Mouse (Mus musculus) forebrain, embryonic 16.5 days (tissue): ENCODE data around the gene Tgfbr1. TPM values are rescaled to one million over a fixed set of nuclear protein-coding genes. Genes with fewer than 3 reads are reported as not detected.
"Not testable (repeated sequence)": the region's sequence is repeated elsewhere in the genome, so short reads cannot be mapped to it uniquely, and the experiment has no call there.

ENCODE experiments used
- ATAC-seq: fragments of 200-750 bp; cut with Nextera tagmentation; 2 replicates; pipeline ENCODE4 v1.8.0; 2017; ENCODE audit warnings: mild to moderate bottlenecking, moderate library complexity
- H3K27ac ChIP-seq: fragments of 300-500 bp; sonication (generic); 2 replicates; pipeline ENCODE4 v1.5.1; 2014; ENCODE audit warnings: low read length, control low read depth
- H3K27me3 ChIP-seq: fragments of 300-500 bp; sonication (generic); replicated peaks from 2 replicates; pipeline ENCODE4 v1.6.1; 2014; ENCODE audit warnings: low read length; ENCODE audit not compliant: control insufficient read depth, insufficient read depth
- H3K36me3 ChIP-seq: fragments of 300-500 bp; sonication (generic); 2 replicates; pipeline ENCODE4 v1.6.1; 2014; ENCODE audit not compliant: control insufficient read depth, insufficient read depth
- H3K4me1 ChIP-seq: fragments of 300-500 bp; sonication (generic); replicated peaks from 2 replicates; pipeline ENCODE4 v1.6.1; 2014; ENCODE audit warnings: low read length; ENCODE audit not compliant: control insufficient read depth, insufficient read depth
- H3K4me2 ChIP-seq: fragments of 300-500 bp; sonication (generic); 2 replicates; pipeline ENCODE4 v1.6.1; 2014; ENCODE audit warnings: mild to moderate bottlenecking, low read length, control low read depth
- H3K4me3 ChIP-seq: fragments of 300-500 bp; sonication (generic); replicated peaks from 2 replicates; pipeline ENCODE4 v1.5.1; 2014; ENCODE audit warnings: mild to moderate bottlenecking, low read length, control low read depth
- H3K9ac ChIP-seq: fragments of 300-500 bp; sonication (generic); replicated peaks from 2 replicates; pipeline ENCODE4 v1.6.1; 2014; ENCODE audit warnings: low read depth, low read length, control low read depth
- H3K9me3 ChIP-seq: fragments of 300-500 bp; sonication (generic); 2 replicates; pipeline ENCODE4 v1.6.1; 2016; ENCODE audit warnings: low read length; ENCODE audit not compliant: control insufficient read depth
- WGBS: fragments of 180-500 bp; shearing (Covaris S2); extraction: QIAGEN DNeasy Blood & Tissue Kit; methylation state at CpG from one replicate; pipeline ENCODE4 v1.1.7; 2014; 5-methylcytosine and 5-hydroxymethylcytosine counted together
- polyA plus RNA-seq: library from polyadenylated mRNA; unstranded; fragments of >200 nt; fragmentation: Nextera tagmentation; extraction: Ambion mirVana; gene quantifications from 2 replicates; pipeline ENCODE4 v1.2.1, GENCODE M21; 2015

Tgfbr1 gene
- polyA plus RNA-seq, 1 experiment from 2014 or later, result 46.5 TPM

- no peak overlapping the region for H3K4me3 ChIP-seq
- peaks cover 4% of the 10 kb centered on the region; the same call in 1 of the 2 replicates for H3K4me1 ChIP-seq
- no peaks in the 10 kb centered on the region for H3K36me3 ChIP-seq
- H3K27me3 ChIP-seq, result no peaks in the 10 kb centered on the region
- no peak for ATAC-seq
- H3K27ac ChIP-seq, result no peak overlapping the region
- H3K9me3 ChIP-seq, result no peaks in the 10 kb centered on the region
- no peak overlapping the region for H3K9ac ChIP-seq
- no peak overlapping the region for H3K4me2 ChIP-seq
- WGBS, result 34% methylated on average over 3 of the region's 3 CpGs
Measured at GRCm38 (mm10) chr4:47363134-47363533, 10.1 kb downstream of the Tgfbr1 start.

GRCm38 (mm10) chr4:47368717-47369116 lies 15.7 kb downstream of the Tgfbr1 start:
- H3K9me3 ChIP-seq, result no peaks in the 10 kb centered on the region
- H3K36me3 ChIP-seq, result no peaks in the 10 kb centered on the region
- 87% methylated on average over 2 of the region's 2 CpGs for WGBS
- no peak overlapping the region for H3K4me2 ChIP-seq
- no peaks in the 10 kb centered on the region for H3K4me1 ChIP-seq
- no peak for ATAC-seq
- H3K9ac ChIP-seq, result no peak overlapping the region
- H3K4me3 ChIP-seq, result no peak overlapping the region
- H3K27me3 ChIP-seq, result no peaks in the 10 kb centered on the region
- no peak overlapping the region for H3K27ac ChIP-seq

- Histone ChIP-seq H3K27me3 (no peaks in the 10 kb centered on the region), H3K4me2 (no peak overlapping the region), H3K4me3 (no peak overlapping the region), H3K9me3 (no peaks in the 10 kb centered on the region), H3K4me1 (0 out of 2 replicates have a peak, but pooled peaks cover 2% of the 10 kb centered on the region), H3K36me3 (no peaks in the 10 kb centered on the region), H3K27ac (no peak overlapping the region), H3K9ac (no peak overlapping the region)
- 59% methylated on average over 1 of the region's 1 CpGs for WGBS
- no peak for ATAC-seq
Measured at GRCm38 (mm10) chr4:47378716-47379115, 25.7 kb downstream of the Tgfbr1 start.

GRCm38 (mm10) chr4:47382426-47382825 lies 29.4 kb downstream of the Tgfbr1 start:
- no peak overlapping the region for H3K9ac ChIP-seq
- 94% methylated on average over 1 of the region's 1 CpGs for WGBS
- H3K4me1 ChIP-seq, result no peaks in the 10 kb centered on the region
- no peaks in the 10 kb centered on the region for H3K27me3 ChIP-seq
- H3K27ac ChIP-seq, result no peak overlapping the region
- no peak for ATAC-seq
- no peak overlapping the region for H3K4me2 ChIP-seq
- H3K36me3 ChIP-seq, result 0 out of 2 replicates have a peak, but pooled peaks cover 3% of the 10 kb centered on the region
- no peak overlapping the region for H3K4me3 ChIP-seq
- H3K9me3 ChIP-seq, result no peaks in the 10 kb centered on the region

- H3K36me3 ChIP-seq, H3K27ac ChIP-seq, H3K4me2 ChIP-seq, H3K4me1 ChIP-seq, ATAC-seq, H3K9me3 ChIP-seq, H3K27me3 ChIP-seq, H3K9ac ChIP-seq, H3K4me3 ChIP-seq: not testable (repeated sequence)
- WGBS, result 100% methylated on average over 2 of the region's 2 CpGs
Measured at GRCm38 (mm10) chr4:47391926-47392325, 38.9 kb downstream of the Tgfbr1 start.

- 94% methylated on average over 7 of the region's 7 CpGs for WGBS
- no peak overlapping the region for H3K9ac ChIP-seq
- no peak for ATAC-seq
- H3K27me3 ChIP-seq, result no peaks in the 10 kb centered on the region
- no peaks in the 10 kb centered on the region for H3K9me3 ChIP-seq
- H3K36me3 ChIP-seq, result peaks cover 4% of the 10 kb centered on the region
- no peak overlapping the region for H3K27ac ChIP-seq
- no peaks in the 10 kb centered on the region for H3K4me1 ChIP-seq
- H3K4me3 ChIP-seq, result no peak overlapping the region
- no peak overlapping the region for H3K4me2 ChIP-seq
Measured at GRCm38 (mm10) chr4:47396251-47396650, 43.2 kb downstream of the Tgfbr1 start.

- WGBS, result 93% methylated on average over 6 of the region's 6 CpGs
- Histone ChIP-seq H3K36me3 (peaks cover 7% of the 10 kb centered on the region), H3K27ac (no peak overlapping the region), H3K4me1 (no peaks in the 10 kb centered on the region), H3K27me3 (no peaks in the 10 kb centered on the region), H3K9ac (no peak overlapping the region), H3K4me3 (no peak overlapping the region), H3K4me2 (no peak overlapping the region), H3K9me3 (no peaks in the 10 kb centered on the region)
- ATAC-seq, result no peak
Measured at GRCm38 (mm10) chr4:47397951-47398687, 45.1 kb downstream of the Tgfbr1 start.

GRCm38 (mm10) chr4:47399824-47400223 lies 46.8 kb downstream of the Tgfbr1 start:
- H3K27ac ChIP-seq, result no peak overlapping the region
- H3K4me2 ChIP-seq, result no peak overlapping the region
- H3K4me1 ChIP-seq, result no peaks in the 10 kb centered on the region
- peaks cover 7% of the 10 kb centered on the region for H3K36me3 ChIP-seq
- no peaks in the 10 kb centered on the region for H3K9me3 ChIP-seq
- no peak overlapping the region for H3K4me3 ChIP-seq
- no peak for ATAC-seq
- no peaks in the 10 kb centered on the region for H3K27me3 ChIP-seq
- H3K9ac ChIP-seq, result no peak overlapping the region

GRCm38 (mm10) chr4:47400314-47400713 lies 47.3 kb downstream of the Tgfbr1 start:
- Histone ChIP-seq H3K27me3 (no peaks in the 10 kb centered on the region), H3K9ac (no peak overlapping the region), H3K4me2 (no peak overlapping the region), H3K36me3 (peaks cover 7% of the 10 kb centered on the region), H3K4me3 (no peak overlapping the region), H3K27ac (no peak overlapping the region), H3K4me1 (no peaks in the 10 kb centered on the region), H3K9me3 (no peaks in the 10 kb centered on the region)
- WGBS, result 90% methylated on average over 4 of the region's 4 CpGs
- ATAC-seq, result no peak

GRCm38 (mm10) chr4:47402200-47402599 lies 49.2 kb downstream of the Tgfbr1 start:
- Histone ChIP-seq H3K4me3 (no peak overlapping the region), H3K27ac (no peak overlapping the region), H3K9ac (no peak overlapping the region), H3K4me2 (no peak overlapping the region), H3K4me1 (no peaks in the 10 kb centered on the region), H3K9me3 (no peaks in the 10 kb centered on the region), H3K27me3 (no peaks in the 10 kb centered on the region), H3K36me3 (peaks cover 7% of the 10 kb centered on the region; the same call in 1 of the 2 replicates)
- ATAC-seq, result no peak
